Mouse (Mus musculus): ENCODE measurements around the gene Ly6g6c. TPM values are rescaled to one million over a fixed set of nuclear protein-coding genes. Genes with fewer than 3 reads are reported as not detected.

Gene Ly6g6c
- polyA plus RNA-seq, 1 experiment from 2014 or later: 0.32 TPM

DNA sequence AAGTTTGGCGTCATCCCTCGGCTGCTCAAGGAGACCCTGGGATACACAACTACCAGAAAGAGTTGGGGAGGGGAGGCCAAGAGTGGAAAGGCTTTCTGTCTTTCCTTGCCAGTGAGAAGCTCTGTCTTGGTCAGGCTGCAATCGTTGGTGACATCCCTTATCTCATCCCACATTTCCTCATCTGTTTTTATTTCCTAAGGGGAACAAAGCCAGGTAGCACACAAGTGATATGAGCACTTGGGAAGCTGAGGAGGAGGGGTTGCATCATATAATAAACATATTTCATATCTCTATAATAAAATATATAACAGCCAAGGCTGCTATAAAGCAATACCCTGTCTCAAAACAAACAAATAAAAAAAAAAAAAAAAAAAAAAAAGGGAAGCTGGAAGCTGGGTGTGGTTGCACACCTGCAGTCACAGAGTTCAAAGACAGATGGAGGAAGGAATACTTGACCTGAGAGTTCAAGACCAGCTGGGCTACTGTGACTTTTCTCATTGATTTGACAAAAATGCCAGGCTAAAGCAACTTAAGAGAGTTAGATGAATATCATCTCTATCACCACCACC, 18.8 kb downstream of the Ly6g6c start:
- no peaks in the 10 kb centered on the region for H3K36me3 ChIP-seq (replicated peaks; ENCODE audit: insufficient read depth, low read length)
- no peak overlapping the region for H3K9ac ChIP-seq (replicated peaks)
- H3K4me3 ChIP-seq (ENCODE audit: low read depth, low read length): no peak overlapping the region
- H3K4me2 ChIP-seq (ENCODE audit: low read depth, low read length): no peak overlapping the region
- TF ChIP-seq CTCF (IDR thresholded peaks at IDR 0.05; ENCODE audit: low read depth): no peak
- peaks cover 16% of the 10 kb centered on the region for H3K4me1 ChIP-seq (ENCODE audit: insufficient read depth)
- no peaks in the 10 kb centered on the region for H3K27me3 ChIP-seq (ENCODE audit: insufficient read depth, low read length)
- no peaks in the 10 kb centered on the region for H3K9me3 ChIP-seq (ENCODE audit: low read length)
- ATAC-seq (no peak), DNase-seq (no peak)
- 47% methylated on average over 3 of the region's 3 CpGs for WGBS (ENCODE audit: insufficient replicate concordance)
- H3K27ac ChIP-seq (ENCODE audit: low read depth): no peak overlapping the region

DNA sequence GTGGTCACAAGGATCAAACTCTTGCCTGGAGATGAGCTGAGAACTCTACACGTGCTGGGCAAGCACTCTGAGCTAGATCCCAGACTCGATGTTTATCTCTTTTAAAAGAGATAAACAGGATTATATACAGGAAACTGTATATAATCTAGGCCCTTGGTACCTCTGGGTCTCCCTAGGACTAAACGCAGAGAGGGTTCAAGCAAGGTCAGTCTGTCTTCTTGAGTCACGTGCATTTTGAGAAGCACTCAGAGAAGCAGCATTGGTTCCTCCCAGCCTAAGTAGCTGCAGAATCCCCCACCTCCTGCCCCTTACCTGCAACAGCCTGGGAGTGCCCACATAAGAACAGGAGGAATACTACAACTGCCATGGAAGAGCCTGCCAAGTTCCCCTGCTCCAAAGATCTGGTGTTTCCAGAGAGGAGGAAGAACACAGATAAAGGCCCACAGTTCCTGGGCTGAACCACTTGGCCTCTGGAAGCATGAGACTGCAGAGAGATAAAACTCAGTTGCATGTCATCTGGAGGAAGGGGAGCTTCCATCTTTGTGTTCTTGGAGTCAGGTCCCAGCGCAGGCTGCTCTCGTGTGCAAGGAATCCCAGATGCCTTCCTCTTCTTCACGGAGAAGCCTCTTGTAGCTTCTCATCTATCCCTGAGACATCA, 20.1 kb downstream of the Ly6g6c start, which contains the start of gene Ly6g6f:
Gene Ly6g6f (minus strand): TSS at position 403 of the 658 bp plus-strand sequence.
- no peaks in the 10 kb centered on the region for H3K36me3 ChIP-seq (replicated peaks; ENCODE audit: insufficient read depth, low read length)
- 49% methylated on average over 7 of the region's 7 CpGs for WGBS (ENCODE audit: insufficient replicate concordance)
- no peaks in the 10 kb centered on the region for H3K9me3 ChIP-seq (ENCODE audit: low read length)
- H3K4me2 ChIP-seq (ENCODE audit: low read depth, low read length): no peak within 1 kb of the TSS
- no peak for ATAC-seq
- DNase-seq: no peak
- TF ChIP-seq EP300 (IDR thresholded peaks at IDR 0.05; ENCODE audit: low read depth): no peak
- peaks cover 12% of the 10 kb centered on the region for H3K4me1 ChIP-seq (ENCODE audit: insufficient read depth)
- no peaks in the 10 kb centered on the region for H3K27me3 ChIP-seq (ENCODE audit: insufficient read depth, low read length)
- no peak within 1 kb of the TSS for H3K4me3 ChIP-seq (ENCODE audit: low read depth, low read length)
- no peak within 1 kb of the TSS for H3K27ac ChIP-seq (ENCODE audit: low read depth)
- no peak within 1 kb of the TSS for H3K9ac ChIP-seq (replicated peaks)

DNA sequence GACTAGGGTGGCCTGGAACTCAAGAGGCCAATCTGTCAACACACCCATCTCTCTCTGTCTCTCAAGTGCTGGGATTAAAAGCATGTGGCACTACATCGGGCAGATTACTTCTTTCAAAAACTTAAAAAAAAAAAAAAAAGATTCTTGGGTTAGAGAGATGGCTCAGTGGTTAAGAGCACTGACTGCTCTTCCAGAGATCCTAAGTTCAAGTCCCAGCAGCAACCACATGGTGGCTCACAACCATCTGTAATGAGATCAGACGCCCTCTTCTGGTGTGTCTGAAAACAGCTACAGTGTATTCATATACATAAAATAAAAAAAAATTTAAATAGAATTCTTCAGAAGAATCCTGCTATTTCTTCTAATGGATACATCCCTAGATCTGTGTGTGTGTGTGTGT, 23.0 kb downstream of the Ly6g6c start:
- H3K9me3 ChIP-seq (ENCODE audit: low read length): no peaks in the 10 kb centered on the region
- H3K36me3 ChIP-seq (replicated peaks; ENCODE audit: insufficient read depth, low read length): peaks cover 20% of the 10 kb centered on the region
- no peak overlapping the region for H3K9ac ChIP-seq (replicated peaks)
- DNase-seq (no peak), ATAC-seq (no peak)
- no peak overlapping the region for H3K4me3 ChIP-seq (ENCODE audit: low read depth, low read length)
- H3K4me1 ChIP-seq (ENCODE audit: insufficient read depth): peaks cover 13% of the 10 kb centered on the region
- H3K4me2 ChIP-seq (ENCODE audit: low read depth, low read length): no peak overlapping the region
- WGBS (ENCODE audit: insufficient replicate concordance): 47% methylated on average over 2 of the region's 2 CpGs
- H3K27me3 ChIP-seq (ENCODE audit: insufficient read depth, low read length): no peaks in the 10 kb centered on the region
- no peak for TF ChIP-seq EP300 (IDR thresholded peaks at IDR 0.05; ENCODE audit: low read depth)
- TF ChIP-seq CTCF (IDR thresholded peaks at IDR 0.05; ENCODE audit: low read depth): peak; percentile 41; the same call in 1 of the 2 replicates
- no peak overlapping the region for H3K27ac ChIP-seq (ENCODE audit: low read depth)

DNA sequence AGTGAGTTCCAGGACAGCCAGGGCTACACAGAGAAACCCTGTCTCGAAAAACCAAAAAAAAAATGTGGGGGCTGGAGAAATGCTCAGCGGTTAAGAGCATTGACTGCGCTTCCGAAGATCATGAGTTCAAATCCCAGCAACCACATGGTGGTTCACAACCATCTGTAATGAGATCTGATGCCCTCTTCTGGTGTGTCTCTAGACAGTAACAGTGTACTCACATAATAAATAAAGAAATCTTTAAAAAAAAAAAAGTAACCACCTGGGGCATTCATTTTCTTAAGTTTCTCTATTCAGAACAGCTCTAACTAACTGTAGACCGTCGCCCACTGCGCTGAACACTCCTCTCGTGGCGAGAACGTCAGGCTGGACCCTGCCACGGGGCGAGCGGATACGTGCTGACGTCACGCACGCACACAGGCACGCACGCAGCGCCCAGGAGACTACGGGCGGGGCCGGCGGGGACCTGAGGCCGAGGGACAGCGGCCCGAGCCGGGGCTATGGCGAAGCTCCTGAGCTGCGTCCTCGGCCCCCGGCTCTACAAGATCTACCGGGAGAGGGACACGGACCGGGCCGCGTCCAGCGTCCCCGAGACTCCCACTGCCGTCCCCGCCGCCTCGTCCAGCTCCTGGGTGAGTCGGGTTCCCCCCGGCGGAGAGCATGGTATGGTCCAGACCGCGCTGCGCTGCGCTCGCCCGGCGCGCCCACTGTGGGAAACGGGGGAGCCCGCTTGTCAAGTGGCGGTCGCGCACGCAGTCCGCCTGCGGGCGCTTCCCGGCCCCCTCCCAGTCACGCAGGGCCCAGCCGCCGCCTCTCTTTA, 23.8 kb downstream of the Ly6g6c start, which contains the start of gene Abhd16a:
Gene Abhd16a (plus strand): TSS at position 439 of the 820 bp plus-strand sequence.
- Histone ChIP-seq H3K27me3 (ENCODE audit: insufficient read depth, low read length) (no peaks in the 10 kb centered on the region), H3K4me1 (ENCODE audit: insufficient read depth) (peaks cover 13% of the 10 kb centered on the region), H3K9me3 (ENCODE audit: low read length) (no peaks in the 10 kb centered on the region), H3K27ac (ENCODE audit: low read depth) (peak within 1 kb of the TSS; percentile 96), H3K4me2 (ENCODE audit: low read depth, low read length) (peak within 1 kb of the TSS; percentile 87), H3K9ac (replicated peaks) (peak within 1 kb of the TSS; percentile 90), H3K36me3 (replicated peaks; ENCODE audit: insufficient read depth, low read length) (peaks cover 23% of the 10 kb centered on the region), H3K4me3 (ENCODE audit: low read depth, low read length) (peak within 1 kb of the TSS; percentile 73)
- TF ChIP-seq CTCF (IDR thresholded peaks at IDR 0.05; ENCODE audit: low read depth) (peak; percentile 27; the same call in 1 of the 2 replicates), EP300 (IDR thresholded peaks at IDR 0.05; ENCODE audit: low read depth) (no peak; the same call in 1 of the 2 replicates)
- peak; percentile 99 for ATAC-seq
- peak; percentile 95 for DNase-seq
- WGBS (ENCODE audit: insufficient replicate concordance): 2% methylated on average over 66 of the region's 67 CpGs

DNA sequence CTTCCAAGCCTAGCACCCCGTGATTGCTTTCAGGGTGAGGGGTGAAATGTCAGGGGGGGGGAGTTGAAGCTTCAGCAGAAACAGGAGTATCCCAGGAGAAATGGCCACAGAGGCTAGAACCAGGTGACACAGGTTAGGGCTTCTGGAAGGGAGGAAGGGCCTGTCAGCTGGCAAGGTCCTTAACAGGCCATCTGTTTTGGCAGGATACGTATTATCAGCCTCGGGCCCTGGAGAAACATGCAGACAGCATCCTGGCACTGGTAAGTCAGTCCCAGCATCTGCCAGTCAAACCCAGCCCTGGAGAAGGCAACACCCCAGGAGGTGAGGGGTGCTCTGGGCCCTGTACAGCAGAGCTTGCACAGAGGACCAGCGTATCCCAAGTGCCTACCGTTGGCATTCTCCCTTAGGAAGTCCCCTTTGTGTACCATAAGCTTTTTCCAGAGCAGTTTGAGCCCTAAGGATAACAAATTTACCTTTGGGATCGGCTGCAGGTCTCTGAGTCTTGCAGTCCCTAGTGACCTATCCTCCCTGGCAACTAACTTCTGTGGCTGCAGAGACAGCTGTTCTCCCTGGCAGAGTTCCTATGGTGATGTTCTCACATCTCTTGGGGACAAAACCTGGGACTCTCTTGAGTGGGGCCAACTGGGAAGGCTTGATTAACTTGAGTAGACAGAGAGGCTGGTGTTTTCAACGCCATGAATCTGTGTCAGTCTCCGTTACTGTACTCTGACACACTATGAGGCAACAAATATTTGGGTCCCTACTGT, 25.2 kb downstream of the Ly6g6c start:
- peak overlapping the region; percentile 96 for H3K27ac ChIP-seq (ENCODE audit: low read depth)
- no peaks in the 10 kb centered on the region for H3K9me3 ChIP-seq (ENCODE audit: low read length)
- H3K4me1 ChIP-seq (ENCODE audit: insufficient read depth): peaks cover 13% of the 10 kb centered on the region
- peaks cover 30% of the 10 kb centered on the region for H3K36me3 ChIP-seq (replicated peaks; ENCODE audit: insufficient read depth, low read length)
- H3K4me3 ChIP-seq (ENCODE audit: low read depth, low read length): peak overlapping the region; percentile 73
- 56% methylated on average over 8 of the region's 8 CpGs for WGBS (ENCODE audit: insufficient replicate concordance)
- TF ChIP-seq CTCF (IDR thresholded peaks at IDR 0.05; ENCODE audit: low read depth) (no peak), EP300 (IDR thresholded peaks at IDR 0.05; ENCODE audit: low read depth) (peak; percentile 88)
- ATAC-seq (peak; percentile 41), DNase-seq (peak; percentile 51)
- peak overlapping the region; percentile 87 for H3K4me2 ChIP-seq (ENCODE audit: low read depth, low read length)
- no peaks in the 10 kb centered on the region for H3K27me3 ChIP-seq (ENCODE audit: insufficient read depth, low read length)
- peak overlapping the region; percentile 90 for H3K9ac ChIP-seq (replicated peaks)

Data from liver, postnatal 0 days (tissue).